Mouse (Mus musculus) kidney, adult 2 months (tissue): Measurements from ENCODE around the gene Dtx4. TPM values are rescaled to one million over a fixed set of nuclear protein-coding genes. Genes with fewer than 3 reads are reported as not detected.

ENCODE experiments used
- DNase-seq: peaks from one replicate; pipeline ENCODE4 v3.0.0; 2021
- H3K27ac ChIP-seq: fragments of 200-500 bp; 2 replicates; pipeline ENCODE4 v1.5.1; 2012; ENCODE audit warnings: low read depth, low read length, control low read depth, inconsistent platforms; ENCODE audit not compliant: insufficient read depth
- H3K27me3 ChIP-seq: fragments of 200-500 bp; replicated peaks from 2 replicates; pipeline ENCODE4 v1.6.1; 2012; ENCODE audit warnings: mild to moderate bottlenecking, moderate library complexity, low read length, inconsistent platforms; ENCODE audit not compliant: control insufficient read depth, insufficient read depth
- H3K36me3 ChIP-seq: fragments of 200-500 bp; 2 replicates; pipeline ENCODE4 v1.6.1; 2012; ENCODE audit warnings: mild to moderate bottlenecking, moderate library complexity, low read length, inconsistent platforms; ENCODE audit not compliant: control insufficient read depth, insufficient read depth
- H3K4me1 ChIP-seq: fragments of 200-500 bp; 2 replicates; pipeline ENCODE4 v1.6.1; 2011; ENCODE audit warnings: low read length; ENCODE audit not compliant: control insufficient read depth, insufficient read depth
- H3K4me3 ChIP-seq: fragments of 200-500 bp; 2 replicates; pipeline ENCODE4 v1.5.1; 2011; ENCODE audit warnings: mild to moderate bottlenecking, low read depth, low read length, control low read depth; ENCODE audit not compliant: insufficient read depth
- CTCF ChIP-seq: fragments of 200-500 bp; conservative IDR thresholded peaks from 2 replicates; pipeline ENCODE4 v1.5.1; 2011; ENCODE audit warnings: low read depth, mild to moderate bottlenecking, control low read depth, low read length, moderate library complexity, mixed read lengths; ENCODE audit not compliant: insufficient read depth, insufficient read length
- POLR2A ChIP-seq: fragments of 200-500 bp; IDR thresholded peaks from one replicate; pipeline ENCODE4 v1.6.1; 2011; ENCODE audit warnings: low read depth, low read length, control low read depth
- WGBS: fragments of 180-500 bp; shearing (Covaris S2); methylation state at CpG from one replicate; pipeline ENCODE4 v1.1.7; 2018; 5-methylcytosine and 5-hydroxymethylcytosine counted together
- polyA plus RNA-seq: library from polyadenylated mRNA; depleted of rRNA; stranded (reverse); fragments of >200 nt; gene quantifications from 2 replicates; pipeline ENCODE4 v1.2.3, GENCODE M21; 2012

Gene Dtx4
- polyA plus RNA-seq, 1 experiment, result 10.6 TPM

GRCm38 (mm10) chr19:12465530-12466144 lies 35.6 kb downstream of the Dtx4 start:
- H3K4me1 ChIP-seq, result no peaks in the 10 kb centered on the region
- H3K27me3 ChIP-seq, result no peaks in the 10 kb centered on the region
- WGBS, result 92% methylated on average over 10 of the region's 10 CpGs
- no peak overlapping the region for H3K27ac ChIP-seq
- H3K4me3 ChIP-seq, result no peak overlapping the region
- no peak for DNase-seq
- TF ChIP-seq POLR2A (no peak), CTCF (no peak)
- no peaks in the 10 kb centered on the region for H3K36me3 ChIP-seq

- Histone ChIP-seq H3K27ac (no peak overlapping the region), H3K4me1 (no peaks in the 10 kb centered on the region), H3K4me3 (no peak overlapping the region), H3K36me3 (no peaks in the 10 kb centered on the region), H3K27me3 (no peaks in the 10 kb centered on the region)
- DNase-seq, result no peak
- WGBS, result 69% methylated on average over 4 of the region's 4 CpGs
- no peak for TF ChIP-seq CTCF
- TF ChIP-seq POLR2A, result no peak
These were observed 36.6 kb downstream of the Dtx4 start for GRCm38 (mm10) chr19:12464674-12465073.

GRCm38 (mm10) chr19:12464127-12464526 lies 37.1 kb downstream of the Dtx4 start:
- DNase-seq, result no peak
- H3K27ac ChIP-seq, result no peak overlapping the region
- no peaks in the 10 kb centered on the region for H3K36me3 ChIP-seq
- TF ChIP-seq POLR2A (no peak), CTCF (no peak)
- no peak overlapping the region for H3K4me3 ChIP-seq
- 77% methylated on average over 5 of the region's 5 CpGs for WGBS
- H3K4me1 ChIP-seq, result no peaks in the 10 kb centered on the region
- H3K27me3 ChIP-seq, result no peaks in the 10 kb centered on the region

GRCm38 (mm10) chr19:12463722-12464035 lies 37.6 kb downstream of the Dtx4 start:
- Histone ChIP-seq H3K27me3 (no peaks in the 10 kb centered on the region), H3K27ac (no peak overlapping the region)

GRCm38 (mm10) chr19:12462851-12463721 lies 38.2 kb downstream of the Dtx4 start:
- WGBS, result 75% methylated on average over 7 of the region's 7 CpGs
- no peaks in the 10 kb centered on the region for H3K36me3 ChIP-seq
- TF ChIP-seq CTCF, result no peak
- no peak for TF ChIP-seq POLR2A

More at GRCm38 (mm10) chr19:12463722-12464035, 37.6 kb downstream of the Dtx4 start:
- TF ChIP-seq POLR2A, result no peak
- no peak for TF ChIP-seq CTCF
- WGBS, result 44% methylated on average over 1 of the region's 1 CpGs
- H3K4me1 ChIP-seq, result no peaks in the 10 kb centered on the region
- DNase-seq, result no peak
- no peaks in the 10 kb centered on the region for H3K36me3 ChIP-seq
- no peak overlapping the region for H3K4me3 ChIP-seq

GRCm38 (mm10) chr19:12460282-12461249 lies 40.7 kb downstream of the Dtx4 start, which contains the start of gene Mpeg1:
Gene Mpeg1 (plus strand): TSS chr19:12460779.
- WGBS, result 72% methylated on average over 11 of the region's 11 CpGs
- Histone ChIP-seq H3K4me3 (no peak within 1 kb of the TSS), H3K4me1 (no peaks in the 10 kb centered on the region), H3K27ac (no peak within 1 kb of the TSS), H3K36me3 (no peaks in the 10 kb centered on the region), H3K27me3 (no peaks in the 10 kb centered on the region)
- no peak for DNase-seq
- TF ChIP-seq POLR2A, result no peak
- TF ChIP-seq CTCF, result no peak

More at GRCm38 (mm10) chr19:12462851-12463721, 38.2 kb downstream of the Dtx4 start:
- Histone ChIP-seq H3K27me3 (no peaks in the 10 kb centered on the region), H3K4me3 (no peak overlapping the region; the same call in 1 of the 2 replicates), H3K27ac (no peak overlapping the region), H3K4me1 (no peaks in the 10 kb centered on the region)
- no peak for DNase-seq
